Mouse (Mus musculus) midbrain, postnatal 0 days (tissue): ENCODE measurements at regions not wholly inside any gene's neighbourhood (a gene's known extent, or its start where the extent isn't known, plus 50 kb on each side); places are given as distances from the start of the nearest gene placed in this dataset.

Experiments used
- ATAC-seq: fragments of 200-750 bp; cut with Nextera tagmentation; 2 replicates; pipeline ENCODE4 v1.8.0; 2017; ENCODE audit warnings: moderate number of reproducible peaks, mild to moderate bottlenecking, moderate TSS enrichment, moderate library complexity; ENCODE audit not compliant: low FRiP score
- DNase-seq: peaks from one replicate; pipeline ENCODE4 v3.0.0-alpha.2; 2015; ENCODE audit warnings: low spot score
- H3K27ac ChIP-seq: fragments of 300-500 bp; sonication (generic); 2 replicates; pipeline ENCODE4 v1.5.1; 2014; ENCODE audit warnings: low read depth, mild to moderate bottlenecking, low read length, mixed read lengths
- H3K27me3 ChIP-seq: fragments of 300-500 bp; sonication (generic); 2 replicates; pipeline ENCODE4 v1.6.1; 2014; ENCODE audit warnings: low read length, control low read depth, mixed read lengths; ENCODE audit not compliant: insufficient read depth
- H3K36me3 ChIP-seq: fragments of 300-500 bp; sonication (generic); 2 replicates; pipeline ENCODE4 v1.6.1; 2014; ENCODE audit warnings: low read length, control low read depth, mixed read lengths; ENCODE audit not compliant: insufficient read depth
- H3K4me1 ChIP-seq: fragments of 300-500 bp; sonication (generic); 2 replicates; pipeline ENCODE4 v1.6.1; 2014; ENCODE audit warnings: mild to moderate bottlenecking, control low read depth, antibody characterized with exemption, low read length, mixed read lengths; ENCODE audit not compliant: insufficient read depth
- H3K4me2 ChIP-seq: fragments of 300-500 bp; sonication (generic); 2 replicates; pipeline ENCODE4 v1.6.1; 2014; ENCODE audit warnings: low read depth, mild to moderate bottlenecking, low read length, mixed read lengths; ENCODE audit not compliant: poor library complexity, severe bottlenecking
- H3K4me3 ChIP-seq: fragments of 300-500 bp; sonication (generic); 2 replicates; pipeline ENCODE4 v1.5.1; 2014; ENCODE audit warnings: low read depth, mild to moderate bottlenecking, low read length, moderate library complexity
- H3K9ac ChIP-seq: fragments of 300-500 bp; sonication (generic); replicated peaks from 2 replicates; pipeline ENCODE4 v1.6.1; 2014; ENCODE audit warnings: mild to moderate bottlenecking, low read length, moderate library complexity, mixed read lengths; ENCODE audit not compliant: poor library complexity, severe bottlenecking
- H3K9me3 ChIP-seq: fragments of 300-500 bp; sonication (generic); 2 replicates; pipeline ENCODE4 v1.6.1; 2016; ENCODE audit warnings: low read length, control low read depth
- CTCF ChIP-seq: IDR thresholded peaks from 2 replicates; pipeline ENCODE4 v1.5.1; 2016; ENCODE audit warnings: antibody characterized with exemption, mild to moderate bottlenecking
- whole genome bisulfite sequencing: fragments of 180-500 bp; shearing (Covaris S2); extraction: QIAGEN DNeasy Blood & Tissue Kit; methylation state at CpG from one replicate; pipeline ENCODE4 v1.1.7; 2014; 5-methylcytosine and 5-hydroxymethylcytosine counted together

DNA sequence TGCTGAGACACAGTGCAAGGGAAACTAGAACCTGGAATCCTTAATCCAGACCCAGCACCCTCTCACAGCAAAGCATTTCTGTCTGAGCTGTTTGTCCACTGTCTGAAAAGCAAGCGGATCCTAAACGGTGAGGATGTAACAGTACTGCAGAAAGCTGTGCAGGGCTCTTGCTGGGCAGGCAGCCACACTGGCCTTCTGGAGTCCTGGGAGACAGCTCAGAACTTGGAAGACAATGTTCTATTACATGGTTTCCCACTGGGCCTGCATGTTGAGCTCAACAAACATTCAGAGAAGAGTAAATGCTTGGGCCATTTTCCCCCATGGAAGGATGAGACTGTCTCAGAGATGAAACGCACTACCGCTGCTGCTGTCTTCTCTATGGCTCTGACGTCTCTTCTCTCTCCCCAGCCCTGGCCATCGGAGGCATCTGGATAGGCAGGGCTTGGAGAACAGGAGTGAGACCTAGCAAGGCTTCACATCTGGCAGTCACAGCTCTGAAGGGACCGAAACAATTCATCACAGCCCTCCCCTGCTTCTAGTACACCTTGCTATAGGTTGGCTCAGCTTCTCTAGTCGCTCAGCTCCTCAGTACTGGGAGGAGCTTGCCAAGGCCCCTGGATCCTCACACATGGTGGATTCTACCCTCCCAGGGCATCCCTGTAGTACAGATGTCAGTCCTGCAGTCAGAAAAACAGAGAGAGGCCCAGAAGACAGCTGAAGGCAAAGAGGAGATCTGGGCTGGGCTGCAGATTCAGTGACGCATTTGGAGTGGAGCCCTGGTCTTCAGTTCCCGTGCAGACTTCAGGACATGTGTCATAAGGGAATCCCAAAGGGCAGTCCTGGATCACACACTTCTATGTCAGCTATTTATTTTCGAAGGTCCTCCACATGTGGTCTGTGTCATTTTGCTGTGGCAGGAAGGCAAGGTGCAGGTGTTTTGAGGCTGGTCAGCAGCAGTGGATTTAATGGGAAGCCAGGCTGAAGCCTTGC, 171.7 kb downstream of the Trim29 start:
- ATAC-seq, result no peak
- no peaks in the 10 kb centered on the region for H3K36me3 ChIP-seq
- no peaks in the 10 kb centered on the region for H3K27me3 ChIP-seq
- DNase-seq, result no peak
- no peak overlapping the region for H3K4me2 ChIP-seq
- H3K27ac ChIP-seq, result no peak overlapping the region
- no peak for TF ChIP-seq CTCF
- WGBS, result 69% methylated on average over 11 of the region's 11 CpGs
- H3K9me3 ChIP-seq, result no peaks in the 10 kb centered on the region
- H3K4me3 ChIP-seq, result no peak overlapping the region
- H3K9ac ChIP-seq, result no peak overlapping the region
- H3K4me1 ChIP-seq, result no peaks in the 10 kb centered on the region

GRCm38 (mm10) chr9:43483195-43483594, 172.5 kb downstream of the Trim29 start:
- Histone ChIP-seq H3K4me1 (no peaks in the 10 kb centered on the region), H3K4me3 (no peak overlapping the region), H3K27ac (no peak overlapping the region), H3K9me3 (no peaks in the 10 kb centered on the region), H3K9ac (no peak overlapping the region), H3K4me2 (no peak overlapping the region), H3K36me3 (no peaks in the 10 kb centered on the region), H3K27me3 (no peaks in the 10 kb centered on the region)
- TF ChIP-seq CTCF, result no peak
- ATAC-seq (no peak), DNase-seq (no peak)
- WGBS, result 73% methylated on average over 2 of the region's 2 CpGs

DNA sequence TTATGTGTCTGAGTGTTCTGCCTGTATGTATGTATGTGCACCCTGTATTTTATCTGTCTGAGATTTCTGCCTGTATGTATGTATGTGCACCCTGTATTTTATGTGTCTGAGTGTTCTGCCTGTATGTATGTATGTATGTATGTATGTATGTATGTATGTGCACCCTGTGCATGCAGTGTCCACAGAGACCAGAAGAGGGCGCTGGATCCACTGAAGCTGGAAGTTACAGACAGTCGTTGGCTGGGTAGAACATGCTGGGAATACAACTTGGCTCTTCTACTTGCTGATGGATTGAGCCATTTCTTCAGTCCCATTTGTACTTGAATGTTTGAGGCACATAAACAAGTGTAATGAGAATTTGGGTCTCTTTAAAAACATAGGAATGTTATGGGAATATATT, 173.3 kb downstream of the Trim29 start:
- H3K27me3 ChIP-seq, result no peaks in the 10 kb centered on the region
- 84% methylated on average over 2 of the region's 2 CpGs for WGBS
- H3K27ac ChIP-seq, result no peak overlapping the region
- H3K4me1 ChIP-seq, result no peaks in the 10 kb centered on the region
- ATAC-seq (no peak), DNase-seq (no peak)
- no peaks in the 10 kb centered on the region for H3K9me3 ChIP-seq
- no peak overlapping the region for H3K9ac ChIP-seq
- no peak overlapping the region for H3K4me2 ChIP-seq
- peak; percentile 31 for TF ChIP-seq CTCF
- H3K4me3 ChIP-seq, result no peak overlapping the region
- H3K36me3 ChIP-seq, result no peaks in the 10 kb centered on the region

DNA sequence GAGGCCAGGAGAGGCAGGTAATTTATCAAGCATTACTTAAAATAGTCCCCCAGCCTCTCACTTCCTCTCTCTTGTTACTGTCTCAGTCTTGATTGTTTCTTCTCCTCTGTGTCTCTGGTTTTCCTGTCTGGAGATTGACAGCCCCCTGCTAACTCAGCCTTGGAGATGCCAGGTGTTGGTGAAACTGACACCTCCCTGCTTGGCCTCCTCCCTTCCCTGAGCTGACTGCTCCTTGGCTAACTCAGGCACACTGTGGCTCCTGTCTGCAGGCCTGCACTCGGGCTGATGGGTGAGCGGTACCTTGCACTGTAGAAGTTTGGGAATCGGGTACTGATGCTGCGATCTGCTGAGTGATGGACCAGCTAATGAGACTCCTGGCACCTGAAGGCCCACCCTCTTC, 176.1 kb downstream of the Trim29 start:
- Histone ChIP-seq H3K4me1 (no peaks in the 10 kb centered on the region), H3K27ac (no peak overlapping the region), H3K36me3 (no peaks in the 10 kb centered on the region), H3K4me3 (no peak overlapping the region), H3K4me2 (no peak overlapping the region), H3K27me3 (no peaks in the 10 kb centered on the region), H3K9me3 (no peaks in the 10 kb centered on the region), H3K9ac (no peak overlapping the region)
- DNase-seq (no peak), ATAC-seq (no peak)
- 84% methylated on average over 4 of the region's 4 CpGs for WGBS
- no peak for TF ChIP-seq CTCF

DNA sequence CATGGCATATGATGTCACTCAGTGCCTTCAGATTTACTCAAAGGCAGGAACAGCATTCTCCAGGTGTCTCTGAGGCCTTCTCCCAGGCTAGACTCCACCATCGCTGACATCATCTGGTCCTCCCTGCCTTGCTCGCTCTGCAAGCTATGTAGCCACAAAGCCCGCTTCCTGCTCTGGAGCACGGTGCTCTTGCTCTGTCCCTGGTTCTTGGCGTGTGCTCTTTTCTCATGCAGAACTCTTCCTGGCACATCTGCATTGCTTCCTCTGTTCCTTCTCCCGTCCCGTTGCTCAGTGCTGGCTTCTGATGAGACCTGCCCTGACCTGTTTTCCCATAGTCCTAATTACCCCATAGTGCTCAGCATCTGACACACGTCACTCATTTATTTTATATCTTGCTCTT, 178.6 kb downstream of the Trim29 start:
- Histone ChIP-seq H3K27ac (no peak overlapping the region), H3K9me3 (no peaks in the 10 kb centered on the region), H3K4me1 (no peaks in the 10 kb centered on the region), H3K4me3 (no peak overlapping the region), H3K9ac (no peak overlapping the region), H3K4me2 (no peak overlapping the region), H3K36me3 (no peaks in the 10 kb centered on the region), H3K27me3 (no peaks in the 10 kb centered on the region)
- TF ChIP-seq CTCF, result no peak
- DNase-seq (no peak), ATAC-seq (no peak)
- WGBS, result 75% methylated on average over 8 of the region's 8 CpGs

DNA sequence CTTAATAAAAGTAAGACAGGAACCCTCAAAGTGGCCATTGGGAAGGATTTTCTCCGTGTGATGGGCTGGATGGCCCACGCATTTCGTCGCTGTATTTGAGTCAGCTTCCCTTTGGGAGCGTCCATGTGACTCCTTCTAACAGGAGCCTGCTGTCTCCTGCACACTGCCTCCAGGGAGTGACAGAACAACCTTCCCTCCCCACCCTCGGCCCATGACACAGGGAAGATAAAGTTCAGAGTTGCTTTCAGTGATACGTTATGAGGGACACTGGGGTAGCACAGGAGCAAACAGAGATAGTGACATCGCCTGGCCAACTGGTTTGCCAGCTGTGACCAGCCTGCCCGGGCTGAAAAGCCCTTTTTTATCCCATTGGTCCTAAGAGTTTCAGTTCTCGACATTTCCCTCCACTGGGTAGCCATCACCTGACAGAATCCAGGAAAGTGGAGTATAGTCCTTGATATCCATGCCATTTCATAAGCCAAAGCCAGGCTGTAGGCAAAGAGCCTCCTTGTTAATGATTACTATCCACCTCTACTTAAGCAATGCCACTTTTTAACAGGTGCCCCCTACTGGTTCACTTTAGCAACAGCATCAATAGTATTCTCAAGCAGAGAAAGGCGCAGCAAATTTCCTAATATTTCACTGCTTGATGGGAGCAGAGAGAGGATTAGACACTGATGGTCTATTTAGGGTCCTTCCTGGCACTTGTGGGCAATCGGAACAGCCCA, 180.5 kb downstream of the Trim29 start:
- no peak overlapping the region for H3K4me2 ChIP-seq
- no peak for ATAC-seq
- H3K9ac ChIP-seq, result no peak overlapping the region
- H3K27ac ChIP-seq, result no peak overlapping the region
- TF ChIP-seq CTCF, result peak; percentile 77
- H3K9me3 ChIP-seq, result no peaks in the 10 kb centered on the region
- no peak overlapping the region for H3K4me3 ChIP-seq
- 80% methylated on average over 12 of the region's 12 CpGs for WGBS
- H3K27me3 ChIP-seq, result no peaks in the 10 kb centered on the region
- no peak for DNase-seq
- no peaks in the 10 kb centered on the region for H3K4me1 ChIP-seq
- no peaks in the 10 kb centered on the region for H3K36me3 ChIP-seq
